Mouse (Mus musculus) heart, embryonic 14.5 days (tissue): Measurements from ENCODE around the gene Inca1. TPM values are rescaled to one million over a fixed set of nuclear protein-coding genes. Genes with fewer than 3 reads are reported as not detected.
A peak's percentile ranks its signal among the peaks of the same experiment; 100 is the strongest.

ENCODE experiments used
- ATAC-seq: fragments of 200-750 bp; cut with Nextera tagmentation; 2 replicates; pipeline ENCODE4 v1.8.0; 2017; ENCODE audit warnings: low read depth, moderate TSS enrichment; ENCODE audit not compliant: insufficient number of reproducible peaks, insufficient read depth, low FRiP score
- H3K27ac ChIP-seq, 2 experiments: fragments of 200-500 bp in 1 of 2; fragments of 300-500 bp in 1 of 2; sonication (generic) in 1 of 2; replicated peaks in 1 of 2; 2 replicates each; pipeline ENCODE4 v1.5.1; 2012 to 2014; ENCODE audit warnings: low read depth in 2 of 2, low read length in 2 of 2, control low read depth in 1 of 2, mild to moderate bottlenecking in 1 of 2, mixed read lengths in 1 of 2; ENCODE audit not compliant: control insufficient read depth in 1 of 2, insufficient read depth in 1 of 2
- H3K27me3 ChIP-seq: fragments of 300-500 bp; sonication (generic); 2 replicates; pipeline ENCODE4 v1.6.1; 2014; ENCODE audit warnings: mild to moderate bottlenecking, low read length, control low read depth; ENCODE audit not compliant: control insufficient read depth, insufficient read depth
- H3K36me3 ChIP-seq: fragments of 300-500 bp; sonication (generic); 2 replicates; pipeline ENCODE4 v1.6.1; 2014; ENCODE audit warnings: mild to moderate bottlenecking, control low read depth, low read length, mixed read lengths; ENCODE audit not compliant: control insufficient read depth, insufficient read depth
- H3K4me1 ChIP-seq, 2 experiments: fragments of 200-500 bp in 1 of 2; fragments of 300-500 bp in 1 of 2; sonication (generic) in 1 of 2; 2 replicates each; pipeline ENCODE4 v1.6.1; 2012 to 2014; ENCODE audit warnings: low read length in 2 of 2, control low read depth in 1 of 2, mixed read lengths in 1 of 2; ENCODE audit not compliant: control insufficient read depth in 2 of 2, insufficient read depth in 2 of 2
- H3K4me2 ChIP-seq: fragments of 300-500 bp; sonication (generic); 2 replicates; pipeline ENCODE4 v1.6.1; 2014; ENCODE audit warnings: mild to moderate bottlenecking, low read length
- H3K4me3 ChIP-seq, 2 experiments: fragments of 200-500 bp in 1 of 2; fragments of 300-500 bp in 1 of 2; sonication (generic) in 1 of 2; 2 replicates each; pipeline ENCODE4 v1.5.1; 2012 to 2014; ENCODE audit warnings: low read length in 2 of 2, mild to moderate bottlenecking in 2 of 2, control low read depth in 1 of 2, low read depth in 1 of 2, moderate library complexity in 1 of 2; ENCODE audit not compliant: control insufficient read depth in 1 of 2, insufficient read depth in 1 of 2
- H3K9ac ChIP-seq: fragments of 300-500 bp; sonication (generic); 2 replicates; pipeline ENCODE4 v1.6.1; 2014; ENCODE audit warnings: mild to moderate bottlenecking, low read length
- H3K9me3 ChIP-seq: fragments of 300-500 bp; sonication (generic); 2 replicates; pipeline ENCODE4 v1.6.1; 2016; ENCODE audit warnings: low read length, control low read depth; ENCODE audit not compliant: control insufficient read depth
- WGBS: fragments of 180-500 bp; shearing (Covaris S2); extraction: QIAGEN DNeasy Blood & Tissue Kit; methylation state at CpG from one replicate; pipeline ENCODE4 v1.1.7; 2014; 5-methylcytosine and 5-hydroxymethylcytosine counted together
- polyA plus RNA-seq: library from polyadenylated mRNA; unstranded; fragments of >200 nt; fragmentation: Nextera tagmentation; extraction: Ambion mirVana; gene quantifications from 2 replicates; pipeline ENCODE4 v1.2.1, GENCODE M21; 2014

Gene Inca1
- polyA plus RNA-seq, 1 experiment from 2014 or later = 2.7 TPM

DNA sequence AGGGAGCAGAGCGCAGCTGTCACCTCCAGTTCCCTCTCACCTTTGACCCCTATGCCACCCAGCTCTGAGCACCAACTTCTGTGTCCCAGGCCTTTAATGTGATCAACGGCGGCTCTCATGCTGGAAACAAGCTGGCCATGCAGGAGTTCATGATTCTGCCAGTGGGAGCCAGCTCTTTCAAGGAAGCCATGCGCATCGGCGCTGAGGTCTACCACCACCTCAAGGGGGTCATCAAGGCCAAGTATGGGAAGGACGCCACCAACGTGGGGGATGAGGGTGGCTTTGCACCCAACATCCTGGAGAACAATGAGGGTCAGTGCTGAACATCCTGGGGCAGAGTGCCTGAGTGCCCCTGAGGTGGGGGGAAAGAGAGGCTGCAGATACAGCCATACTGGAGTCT is 39.4 kb downstream of the Inca1 start:
- Histone ChIP-seq H3K4me2 (no peak overlapping the region), H3K9me3 (no peaks in the 10 kb centered on the region), H3K27me3 (no peaks in the 10 kb centered on the region), H3K4me3 (no peak overlapping the region), H3K36me3 (peaks cover 73% of the 10 kb centered on the region), H3K9ac (no peak overlapping the region), H3K27ac (no peak overlapping the region), H3K4me1 (peaks cover 29 to 41% of the 10 kb centered on the region in 2 experiments)
- ATAC-seq = no peak
- WGBS = 90% methylated on average over 8 of the region's 8 CpGs

DNA sequence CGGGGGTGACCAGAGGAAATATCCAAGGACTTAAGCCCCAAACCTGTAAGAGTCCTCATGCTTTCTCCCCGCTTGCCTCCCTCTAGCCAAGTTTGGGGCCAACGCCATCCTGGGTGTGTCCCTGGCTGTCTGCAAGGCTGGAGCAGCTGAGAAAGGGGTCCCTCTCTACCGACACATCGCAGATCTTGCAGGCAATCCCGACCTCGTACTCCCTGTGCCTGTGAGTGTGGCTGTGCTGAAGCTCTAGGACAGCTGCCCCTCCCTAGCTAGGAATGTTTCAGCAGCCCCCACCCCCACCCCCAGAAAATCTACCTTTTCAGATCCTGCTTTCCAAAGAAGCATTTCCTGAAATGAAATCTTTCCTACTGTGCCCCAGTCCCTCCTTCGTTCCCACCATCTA is 41.0 kb downstream of the Inca1 start:
- peak overlapping the region; percentile 90 for H3K4me2 ChIP-seq
- no peak for ATAC-seq
- H3K4me3 ChIP-seq = no peak overlapping the region
- peak overlapping the region; percentile 99 for H3K9ac ChIP-seq
- no peak overlapping the region for H3K27ac ChIP-seq
- peaks cover 29 to 39% of the 10 kb centered on the region in 2 experiments for H3K4me1 ChIP-seq
- no peaks in the 10 kb centered on the region for H3K27me3 ChIP-seq
- WGBS = 51% methylated on average over 7 of the region's 8 CpGs
- H3K36me3 ChIP-seq = peaks cover 56% of the 10 kb centered on the region
- no peaks in the 10 kb centered on the region for H3K9me3 ChIP-seq

DNA sequence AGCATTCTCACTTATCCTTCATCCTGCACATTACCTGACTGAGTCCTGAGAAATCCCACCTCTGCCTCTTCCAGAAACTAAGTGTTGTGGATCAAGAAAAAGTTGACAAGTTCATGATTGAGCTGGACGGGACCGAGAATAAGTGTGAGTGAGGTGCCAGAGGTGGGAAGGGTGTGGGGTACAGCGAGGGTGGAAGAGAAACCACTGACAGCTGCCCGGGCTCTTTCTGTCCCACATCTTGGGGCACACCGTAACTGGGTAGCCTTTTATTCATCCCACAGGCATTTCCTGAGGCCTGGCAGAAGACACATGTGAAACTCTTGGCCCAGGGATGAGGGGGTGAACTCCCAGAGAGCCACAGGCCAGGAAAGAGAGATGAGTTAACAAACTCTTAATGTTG is 41.4 kb downstream of the Inca1 start:
- no peaks in the 10 kb centered on the region for H3K9me3 ChIP-seq
- no peak overlapping the region for H3K27ac ChIP-seq
- whole genome bisulfite sequencing = 79% methylated on average over 5 of the region's 5 CpGs
- H3K9ac ChIP-seq = peak overlapping the region; percentile 99
- H3K4me3 ChIP-seq = peak overlapping the region; percentile 79 to 97; a peak in 3 of 4 replicates
- peaks cover 29 to 39% of the 10 kb centered on the region in 2 experiments for H3K4me1 ChIP-seq
- H3K27me3 ChIP-seq = no peaks in the 10 kb centered on the region
- no peak for ATAC-seq
- peaks cover 52% of the 10 kb centered on the region for H3K36me3 ChIP-seq
- H3K4me2 ChIP-seq = peak overlapping the region; percentile 90

DNA sequence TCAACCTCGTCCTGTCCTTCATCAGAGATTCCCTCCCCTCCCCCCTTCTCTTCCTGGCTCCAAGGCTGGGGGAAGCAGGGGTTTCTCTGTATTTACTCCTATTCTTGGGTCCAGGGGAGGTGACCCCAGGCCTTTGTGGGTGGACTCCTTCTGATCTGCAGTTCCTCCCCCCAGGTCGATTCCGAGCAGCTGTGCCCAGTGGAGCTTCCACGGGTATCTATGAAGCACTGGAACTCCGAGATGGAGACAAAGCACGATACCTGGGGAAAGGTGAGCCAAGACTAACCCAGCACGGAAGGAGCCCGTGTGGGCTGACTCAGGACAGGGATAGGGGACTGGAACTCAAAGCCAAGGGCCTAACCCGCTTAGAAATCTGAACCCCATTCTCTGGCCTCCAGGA is 42.0 kb downstream of the Inca1 start:
- no peak for ATAC-seq
- peaks cover 29 to 37% of the 10 kb centered on the region in 2 experiments for H3K4me1 ChIP-seq
- WGBS = 47% methylated on average over 9 of the region's 9 CpGs

DNA sequence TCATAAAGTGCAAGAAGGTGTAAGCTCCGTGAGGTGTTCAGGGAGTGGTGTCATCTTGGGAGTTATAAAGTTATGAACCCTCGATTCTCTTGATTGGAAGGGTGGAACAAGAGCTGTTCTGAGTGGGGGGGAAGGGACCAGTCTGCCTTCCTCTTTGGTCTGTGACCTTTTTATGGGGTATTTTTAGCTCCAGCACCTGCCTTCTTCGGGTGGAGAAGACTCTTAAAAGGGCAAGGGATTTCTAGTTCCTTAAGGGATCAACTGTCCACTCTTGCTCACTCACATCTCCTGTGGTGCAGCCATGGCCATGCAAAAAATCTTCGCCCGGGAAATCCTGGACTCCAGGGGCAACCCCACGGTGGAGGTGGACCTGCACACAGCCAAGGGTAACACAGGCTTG is 42.4 kb downstream of the Inca1 start:
- Histone ChIP-seq H3K27ac (peak overlapping the region; percentile 85 to 98), H3K36me3 (peaks cover 49% of the 10 kb centered on the region), H3K4me3 (peak overlapping the region; percentile 79 to 97), H3K4me2 (peak overlapping the region; percentile 90), H3K9me3 (no peaks in the 10 kb centered on the region), H3K4me1 (peaks cover 32 to 40% of the 10 kb centered on the region in 2 experiments), H3K27me3 (no peaks in the 10 kb centered on the region), H3K9ac (peak overlapping the region; percentile 99)
- no peak for ATAC-seq
- WGBS = 29% methylated on average over 6 of the region's 6 CpGs

More for the DNA sequence above, 42.0 kb downstream of the Inca1 start:
- Histone ChIP-seq H3K27me3 (no peaks in the 10 kb centered on the region), H3K4me2 (peak overlapping the region; percentile 90), H3K9ac (peak overlapping the region; percentile 99), H3K4me3 (peak overlapping the region; percentile 79 to 97), H3K36me3 (peaks cover 49% of the 10 kb centered on the region), H3K9me3 (no peaks in the 10 kb centered on the region), H3K27ac (peak overlapping the region; percentile 85 to 98; a peak in 3 of 4 replicates)

DNA sequence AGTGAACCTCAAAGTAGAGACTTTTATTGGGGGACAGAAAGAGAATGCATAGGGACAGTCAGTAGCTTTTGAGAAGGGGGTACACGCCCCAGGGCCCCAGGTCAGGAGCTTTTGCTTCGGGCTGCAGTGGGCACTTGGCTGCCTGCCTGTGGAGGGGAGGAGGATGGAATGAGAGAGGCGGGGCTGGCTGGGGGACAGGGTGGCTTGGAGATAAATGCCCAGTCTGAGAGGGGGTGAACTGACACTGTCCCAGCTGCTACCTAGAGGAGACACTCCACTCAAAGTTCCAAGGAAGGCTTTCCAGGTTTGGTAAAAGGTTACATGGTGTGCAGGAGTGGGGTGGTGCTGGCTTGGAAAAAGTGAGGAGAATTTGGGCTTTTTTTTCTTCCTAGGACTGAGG is 43.0 kb downstream of the Inca1 start, which contains the start of gene Eno3:
TSS of gene Eno3 (plus strand) at position 239 of the 400 bp plus-strand sequence.
- H3K4me1 ChIP-seq = peaks cover 35 to 46% of the 10 kb centered on the region in 2 experiments
- peak; percentile 54 for ATAC-seq

DNA sequence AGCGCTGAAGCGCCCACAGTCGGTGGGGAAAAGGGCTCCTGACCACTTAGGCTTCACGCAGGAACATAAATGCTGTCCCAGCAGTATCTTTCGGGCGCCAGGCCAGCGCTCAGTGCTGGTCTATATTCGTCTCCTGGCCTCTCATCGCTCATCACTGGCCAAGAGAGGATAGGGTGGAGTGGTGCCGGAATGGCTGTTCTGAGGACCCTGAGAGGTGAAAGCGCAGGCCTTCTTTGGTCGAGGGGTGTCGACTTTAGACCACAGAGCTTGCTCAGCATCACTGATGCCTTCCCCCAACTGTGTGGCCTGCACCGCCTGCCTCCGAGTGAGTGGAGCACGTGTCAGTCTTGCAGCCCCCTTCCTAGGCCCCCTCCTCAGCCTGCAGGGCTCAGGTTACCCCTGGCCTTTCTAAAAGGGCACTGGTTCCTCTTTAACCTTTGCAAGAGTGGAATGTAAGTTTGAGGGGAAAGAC is 43.5 kb downstream of the Inca1 start:
- Histone ChIP-seq H3K9me3 (no peaks in the 10 kb centered on the region), H3K27me3 (no peaks in the 10 kb centered on the region), H3K27ac (peak overlapping the region; percentile 85 to 98), H3K9ac (peak overlapping the region; percentile 99), H3K4me3 (peak overlapping the region; percentile 79 to 97), H3K36me3 (peaks cover 49% of the 10 kb centered on the region), H3K4me1 (peaks cover 36 to 50% of the 10 kb centered on the region in 2 experiments), H3K4me2 (peak overlapping the region; percentile 90)
- peak; percentile 60 for ATAC-seq
- WGBS = 3% methylated on average over 16 of the region's 16 CpGs

More for the DNA sequence above, 43.0 kb downstream of the Inca1 start, which contains the start of gene Eno3:
- H3K9ac ChIP-seq = peak within 1 kb of the TSS; percentile 99
- no peaks in the 10 kb centered on the region for H3K9me3 ChIP-seq
- WGBS = 9% methylated on average over 3 of the region's 3 CpGs
- H3K27me3 ChIP-seq = no peaks in the 10 kb centered on the region
- H3K4me2 ChIP-seq = peak within 1 kb of the TSS; percentile 90
- H3K27ac ChIP-seq = peak within 1 kb of the TSS; percentile 85 to 98
- H3K4me3 ChIP-seq = peak within 1 kb of the TSS; percentile 79 to 97
- peaks cover 49% of the 10 kb centered on the region for H3K36me3 ChIP-seq
